Mouse (Mus musculus): ENCODE results near the gene Fbxo6. TPM values are rescaled to one million over a fixed set of nuclear protein-coding genes. Genes with fewer than 3 reads are reported as not detected.

Fbxo6 gene
- polyA plus RNA-seq, 1 experiment from 2014 or later, result 14.2 TPM

- Histone ChIP-seq H3K27me3 (peaks cover 46% of the 10 kb centered on the region), H3K36me3 (ENCODE audit: poor library complexity, severe bottlenecking) (peaks cover 31% of the 10 kb centered on the region), H3K4me1 (peaks cover 37% of the 10 kb centered on the region), H3K4me2 (peak overlapping the region; percentile 87), H3K9ac (peak overlapping the region; percentile 75), H3K9me3 (replicated peaks) (no peaks in the 10 kb centered on the region), H3K27ac (peak overlapping the region; percentile 82), H3K4me3 (peak overlapping the region; percentile 61)
- WGBS, result under 1% methylated on average over 41 of the region's 55 CpGs
- peak; percentile 88 for ATAC-seq
Observed at GRCm38 (mm10) chr4:148159544-148160435, 7.8 kb upstream of the Fbxo6 start.

- WGBS, result 23% methylated on average over 27 of the region's 27 CpGs
- Histone ChIP-seq H3K9me3 (replicated peaks) (no peaks in the 10 kb centered on the region), H3K36me3 (ENCODE audit: poor library complexity, severe bottlenecking) (peaks cover 42% of the 10 kb centered on the region), H3K27ac (peak overlapping the region; percentile 82), H3K9ac (peak overlapping the region; percentile 75), H3K4me2 (peak overlapping the region; percentile 87), H3K27me3 (peaks cover 35% of the 10 kb centered on the region), H3K4me3 (peak overlapping the region; percentile 61), H3K4me1 (peaks cover 26% of the 10 kb centered on the region)
- ATAC-seq, result no peak
Observed at GRCm38 (mm10) chr4:148158436-148159348, 6.8 kb upstream of the Fbxo6 start.

GRCm38 (mm10) chr4:148154982-148155381 is 3.0 kb upstream of the Fbxo6 start:
- H3K36me3 ChIP-seq (ENCODE audit: poor library complexity, severe bottlenecking), result peaks cover 54% of the 10 kb centered on the region
- WGBS, result 63% methylated on average over 3 of the region's 3 CpGs
- H3K27me3 ChIP-seq, result no peaks in the 10 kb centered on the region
- H3K9ac ChIP-seq, result no peak overlapping the region
- H3K4me2 ChIP-seq, result no peak overlapping the region
- peaks cover 20% of the 10 kb centered on the region for H3K4me1 ChIP-seq
- ATAC-seq, result no peak
- H3K9me3 ChIP-seq (replicated peaks), result no peaks in the 10 kb centered on the region
- no peak overlapping the region for H3K4me3 ChIP-seq
- no peak overlapping the region for H3K27ac ChIP-seq

GRCm38 (mm10) chr4:148154006-148154405 is 2.1 kb upstream of the Fbxo6 start:
- Histone ChIP-seq H3K27me3 (no peaks in the 10 kb centered on the region), H3K4me3 (no peak overlapping the region), H3K9ac (no peak overlapping the region), H3K27ac (no peak overlapping the region), H3K36me3 (ENCODE audit: poor library complexity, severe bottlenecking) (peaks cover 56% of the 10 kb centered on the region), H3K9me3 (replicated peaks) (no peaks in the 10 kb centered on the region), H3K4me1 (peaks cover 17% of the 10 kb centered on the region), H3K4me2 (no peak overlapping the region)
- no peak for ATAC-seq
- 90% methylated on average over 4 of the region's 4 CpGs for WGBS

GRCm38 (mm10) chr4:148152547-148152946 is 607 bp upstream of the Fbxo6 start:
- H3K36me3 ChIP-seq (ENCODE audit: poor library complexity, severe bottlenecking), result peaks cover 65% of the 10 kb centered on the region
- no peaks in the 10 kb centered on the region for H3K9me3 ChIP-seq (replicated peaks)
- peaks cover 5% of the 10 kb centered on the region for H3K4me1 ChIP-seq
- no peaks in the 10 kb centered on the region for H3K27me3 ChIP-seq
- peak overlapping the region; percentile 84; the same call in 1 of the 2 replicates for H3K27ac ChIP-seq
- no peak overlapping the region for H3K4me3 ChIP-seq
- no peak for ATAC-seq
- no peak overlapping the region for H3K4me2 ChIP-seq
- 0 out of 2 replicates have a peak overlapping the region, but pooled peaks have one; percentile 84 for H3K9ac ChIP-seq
- 80% methylated on average over 5 of the region's 5 CpGs for WGBS

GRCm38 (mm10) chr4:148150953-148151266 is 1.0 kb downstream of the Fbxo6 start:
- H3K27me3 ChIP-seq, result no peaks in the 10 kb centered on the region
- no peaks in the 10 kb centered on the region for H3K9me3 ChIP-seq (replicated peaks)
- H3K9ac ChIP-seq, result no peak overlapping the region
- H3K4me3 ChIP-seq, result peak overlapping the region; percentile 57
- H3K36me3 ChIP-seq (ENCODE audit: poor library complexity, severe bottlenecking), result peaks cover 66% of the 10 kb centered on the region
- no peak for ATAC-seq
- H3K27ac ChIP-seq, result no peak overlapping the region
- WGBS, result 52% methylated on average over 3 of the region's 3 CpGs
- peaks cover 5% of the 10 kb centered on the region for H3K4me1 ChIP-seq
- H3K4me2 ChIP-seq, result peak overlapping the region; percentile 97

- Histone ChIP-seq H3K27me3 (no peaks in the 10 kb centered on the region), H3K36me3 (ENCODE audit: poor library complexity, severe bottlenecking) (peaks cover 66% of the 10 kb centered on the region), H3K27ac (no peak overlapping the region), H3K9me3 (replicated peaks) (no peaks in the 10 kb centered on the region), H3K4me1 (peaks cover 5% of the 10 kb centered on the region), H3K4me3 (no peak overlapping the region), H3K9ac (no peak overlapping the region), H3K4me2 (no peak overlapping the region)
- WGBS, result 62% methylated on average over 7 of the region's 7 CpGs
- ATAC-seq, result no peak
Observed at GRCm38 (mm10) chr4:148150242-148150641, 1.7 kb downstream of the Fbxo6 start.

- WGBS, result 76% methylated on average over 12 of the region's 12 CpGs
- Histone ChIP-seq H3K27ac (no peak overlapping the region), H3K4me1 (peaks cover 5% of the 10 kb centered on the region), H3K9ac (no peak overlapping the region), H3K36me3 (ENCODE audit: poor library complexity, severe bottlenecking) (peaks cover 67% of the 10 kb centered on the region), H3K27me3 (no peaks in the 10 kb centered on the region), H3K4me3 (no peak overlapping the region), H3K9me3 (replicated peaks) (no peaks in the 10 kb centered on the region), H3K4me2 (no peak overlapping the region)
- ATAC-seq, result no peak
Observed at GRCm38 (mm10) chr4:148149540-148149939, 2.4 kb downstream of the Fbxo6 start.

- H3K9me3 ChIP-seq (replicated peaks), result no peaks in the 10 kb centered on the region
- no peak overlapping the region for H3K27ac ChIP-seq
- no peak overlapping the region for H3K9ac ChIP-seq
- H3K4me3 ChIP-seq, result no peak overlapping the region
- H3K27me3 ChIP-seq, result no peaks in the 10 kb centered on the region
- WGBS, result 97% methylated on average over 2 of the region's 2 CpGs
- peaks cover 60% of the 10 kb centered on the region for H3K36me3 ChIP-seq (ENCODE audit: poor library complexity, severe bottlenecking)
- H3K4me2 ChIP-seq, result no peak overlapping the region
- no peak for ATAC-seq
- peaks cover 8% of the 10 kb centered on the region for H3K4me1 ChIP-seq
Observed at GRCm38 (mm10) chr4:148147714-148148113, 4.2 kb downstream of the Fbxo6 start.

GRCm38 (mm10) chr4:148143721-148144120 is 8.2 kb downstream of the Fbxo6 start:
- H3K36me3 ChIP-seq (ENCODE audit: poor library complexity, severe bottlenecking), result peaks cover 53% of the 10 kb centered on the region
- 91% methylated on average over 5 of the region's 5 CpGs for WGBS
- peaks cover 16% of the 10 kb centered on the region for H3K4me1 ChIP-seq
- no peak overlapping the region for H3K4me3 ChIP-seq
- H3K9me3 ChIP-seq (replicated peaks), result no peaks in the 10 kb centered on the region
- ATAC-seq, result no peak
- no peaks in the 10 kb centered on the region for H3K27me3 ChIP-seq
- H3K4me2 ChIP-seq, result no peak overlapping the region
- no peak overlapping the region for H3K9ac ChIP-seq
- H3K27ac ChIP-seq, result no peak overlapping the region

GRCm38 (mm10) chr4:148140098-148141011 is 11.6 kb downstream of the Fbxo6 start:
- WGBS, result under 1% methylated on average over 65 of the region's 65 CpGs
- Histone ChIP-seq H3K4me1 (peaks cover 16% of the 10 kb centered on the region), H3K9ac (peak overlapping the region; percentile 77), H3K9me3 (replicated peaks) (no peaks in the 10 kb centered on the region), H3K4me2 (peak overlapping the region; percentile 89), H3K4me3 (peak overlapping the region; percentile 55), H3K27ac (peak overlapping the region; percentile 94), H3K27me3 (peaks cover 10% of the 10 kb centered on the region; the same call in 1 of the 2 replicates), H3K36me3 (ENCODE audit: poor library complexity, severe bottlenecking) (peaks cover 20% of the 10 kb centered on the region)
- ATAC-seq, result peak; percentile 95
